Mouse (Mus musculus): ENCODE results near the gene Cdkl5. TPM values are rescaled to one million over a fixed set of nuclear protein-coding genes. Genes with fewer than 3 reads are reported as not detected.

The Cdkl5 gene
- polyA plus RNA-seq, 1 experiment = 0.53 TPM

- no peak for DNase-seq (ENCODE audit: low read depth in 1 of 2, low spot score in 2 of 2)
- WGBS = 84% methylated on average over 2 of the region's 2 CpGs
Observed at GRCm38 (mm10) chrX:160886301-160886700, 108.2 kb downstream of the Cdkl5 start.

DNA sequence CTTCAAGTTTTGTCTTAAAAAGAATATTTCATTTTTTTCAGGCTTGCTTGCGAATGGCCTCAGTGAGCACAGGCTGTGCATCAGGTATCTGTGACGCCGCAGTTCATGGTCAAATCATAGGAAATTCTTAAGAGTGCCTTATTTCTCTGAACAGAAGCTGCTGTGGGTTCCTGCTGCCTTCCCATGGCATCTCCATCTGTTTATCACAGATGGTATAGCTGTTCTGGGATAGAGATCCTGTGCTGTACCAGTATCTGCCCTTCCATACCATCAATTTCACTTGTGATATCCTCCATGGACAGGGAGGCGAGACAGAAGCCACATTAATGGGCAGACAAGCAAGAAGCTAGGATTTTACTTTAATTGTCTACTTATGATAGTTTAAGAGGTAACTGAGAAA lies 127.9 kb downstream of the Cdkl5 start:
- no peaks in the 10 kb centered on the region for H3K4me1 ChIP-seq (ENCODE audit: control insufficient read depth, insufficient read depth, insufficient read length)
- no peak overlapping the region for H3K4me3 ChIP-seq (ENCODE audit: extremely low read depth, insufficient read depth, insufficient read length)
- H3K36me3 ChIP-seq (ENCODE audit: control insufficient read depth, insufficient read depth, low read length) = no peaks in the 10 kb centered on the region
- no peaks in the 10 kb centered on the region for H3K27me3 ChIP-seq (ENCODE audit: control insufficient read depth, insufficient read depth, low read length)
- WGBS = 84% methylated on average over 4 of the region's 4 CpGs
- no peak for DNase-seq (ENCODE audit: low read depth in 1 of 2, low spot score in 2 of 2)
- TF ChIP-seq POLR2A (IDR thresholded peaks at IDR 0.05; ENCODE audit: low read depth, low read length) (no peak), CTCF (IDR thresholded peaks at IDR 0.05; ENCODE audit: extremely low read depth, insufficient read depth, insufficient read length, insufficient replicate concordance) (no peak)
- H3K27ac ChIP-seq (ENCODE audit: insufficient read depth, low read length) = no peak overlapping the region

More at GRCm38 (mm10) chrX:160886301-160886700, 108.2 kb downstream of the Cdkl5 start:
- H3K36me3 ChIP-seq (ENCODE audit: control insufficient read depth, insufficient read depth, low read length) = no peaks in the 10 kb centered on the region
- H3K27ac ChIP-seq (ENCODE audit: insufficient read depth, low read length) = no peak overlapping the region
- no peak overlapping the region for H3K4me3 ChIP-seq (ENCODE audit: extremely low read depth, insufficient read depth, insufficient read length)
- H3K4me1 ChIP-seq (ENCODE audit: control insufficient read depth, insufficient read depth, insufficient read length) = no peaks in the 10 kb centered on the region
- TF ChIP-seq CTCF (IDR thresholded peaks at IDR 0.05; ENCODE audit: extremely low read depth, insufficient read depth, insufficient read length, insufficient replicate concordance) = no peak
- no peak for TF ChIP-seq POLR2A (IDR thresholded peaks at IDR 0.05; ENCODE audit: low read depth, low read length)
- H3K27me3 ChIP-seq (ENCODE audit: control insufficient read depth, insufficient read depth, low read length) = no peaks in the 10 kb centered on the region

- WGBS = 92% methylated on average over 4 of the region's 4 CpGs
- no peaks in the 10 kb centered on the region for H3K36me3 ChIP-seq (ENCODE audit: control insufficient read depth, insufficient read depth, low read length)
- no peak for TF ChIP-seq POLR2A (IDR thresholded peaks at IDR 0.05; ENCODE audit: low read depth, low read length)
- TF ChIP-seq CTCF (IDR thresholded peaks at IDR 0.05; ENCODE audit: extremely low read depth, insufficient read depth, insufficient read length, insufficient replicate concordance) = no peak
- no peak for DNase-seq (ENCODE audit: low read depth in 1 of 2, low spot score in 2 of 2)
- H3K4me3 ChIP-seq (ENCODE audit: extremely low read depth, insufficient read depth, insufficient read length) = no peak overlapping the region
- no peak overlapping the region for H3K27ac ChIP-seq (ENCODE audit: insufficient read depth, low read length)
- no peaks in the 10 kb centered on the region for H3K4me1 ChIP-seq (ENCODE audit: control insufficient read depth, insufficient read depth, insufficient read length)
- H3K27me3 ChIP-seq (ENCODE audit: control insufficient read depth, insufficient read depth, low read length) = no peaks in the 10 kb centered on the region
Observed at GRCm38 (mm10) chrX:160865022-160865421, 129.5 kb downstream of the Cdkl5 start.

DNA sequence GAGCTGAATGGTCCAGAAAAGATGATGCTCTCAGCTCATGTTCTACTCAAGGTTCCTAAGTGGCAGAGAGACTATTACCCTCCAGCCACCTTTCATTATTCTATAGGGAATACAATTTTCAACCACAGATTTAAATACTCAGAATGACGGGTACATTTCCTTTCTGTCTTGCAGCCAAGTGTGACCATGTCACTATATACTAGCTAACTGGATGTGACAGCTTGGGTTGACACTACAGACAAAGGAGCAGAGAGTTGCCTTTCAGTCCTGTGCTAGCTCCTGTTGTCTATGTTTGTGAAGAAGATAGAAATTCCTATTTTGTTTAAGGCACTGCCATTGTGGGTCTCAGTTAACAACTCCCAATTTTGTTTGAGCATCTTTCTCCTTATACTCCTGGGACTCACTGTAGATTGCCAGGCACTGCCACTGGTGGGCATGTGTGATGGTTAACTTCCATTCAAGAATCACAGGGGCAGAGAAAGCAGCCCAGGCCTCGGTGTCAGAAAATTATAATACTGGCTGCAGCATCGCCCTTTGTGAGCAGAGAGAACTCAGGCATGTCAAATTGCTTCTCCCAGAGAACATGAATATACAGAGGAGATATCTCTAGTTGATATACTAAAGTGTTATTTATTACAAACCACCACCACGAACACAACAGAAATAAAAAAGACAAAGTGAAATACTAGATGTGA lies 130.7 kb downstream of the Cdkl5 start:
- DNase-seq (ENCODE audit: low read depth in 1 of 2, low spot score in 2 of 2) = no peak

GRCm38 (mm10) chrX:160808226-160808625 lies 186.3 kb downstream of the Cdkl5 start:
- TF ChIP-seq POLR2A (IDR thresholded peaks at IDR 0.05; ENCODE audit: low read depth, low read length) (no peak), CTCF (IDR thresholded peaks at IDR 0.05; ENCODE audit: extremely low read depth, insufficient read depth, insufficient read length, insufficient replicate concordance) (no peak)
- no peaks in the 10 kb centered on the region for H3K36me3 ChIP-seq (ENCODE audit: control insufficient read depth, insufficient read depth, low read length)
- no peaks in the 10 kb centered on the region for H3K27me3 ChIP-seq (ENCODE audit: control insufficient read depth, insufficient read depth, low read length)
- H3K27ac ChIP-seq (ENCODE audit: insufficient read depth, low read length) = no peak overlapping the region
- H3K4me3 ChIP-seq (ENCODE audit: extremely low read depth, insufficient read depth, insufficient read length) = no peak overlapping the region
- 87% methylated on average over 7 of the region's 7 CpGs for WGBS
- DNase-seq (ENCODE audit: low read depth in 1 of 2, low spot score in 2 of 2) = no peak
- no peaks in the 10 kb centered on the region for H3K4me1 ChIP-seq (ENCODE audit: control insufficient read depth, insufficient read depth, insufficient read length)

More for the DNA sequence above, 130.7 kb downstream of the Cdkl5 start:
- H3K4me3 ChIP-seq (ENCODE audit: extremely low read depth, insufficient read depth, insufficient read length) = no peak overlapping the region
- no peak overlapping the region for H3K27ac ChIP-seq (ENCODE audit: insufficient read depth, low read length)
- H3K36me3 ChIP-seq (ENCODE audit: control insufficient read depth, insufficient read depth, low read length) = no peaks in the 10 kb centered on the region
- WGBS = 62% methylated on average over 4 of the region's 4 CpGs
- no peaks in the 10 kb centered on the region for H3K4me1 ChIP-seq (ENCODE audit: control insufficient read depth, insufficient read depth, insufficient read length)
- TF ChIP-seq POLR2A (IDR thresholded peaks at IDR 0.05; ENCODE audit: low read depth, low read length) (no peak), CTCF (IDR thresholded peaks at IDR 0.05; ENCODE audit: extremely low read depth, insufficient read depth, insufficient read length, insufficient replicate concordance) (no peak)
- no peaks in the 10 kb centered on the region for H3K27me3 ChIP-seq (ENCODE audit: control insufficient read depth, insufficient read depth, low read length)

DNA sequence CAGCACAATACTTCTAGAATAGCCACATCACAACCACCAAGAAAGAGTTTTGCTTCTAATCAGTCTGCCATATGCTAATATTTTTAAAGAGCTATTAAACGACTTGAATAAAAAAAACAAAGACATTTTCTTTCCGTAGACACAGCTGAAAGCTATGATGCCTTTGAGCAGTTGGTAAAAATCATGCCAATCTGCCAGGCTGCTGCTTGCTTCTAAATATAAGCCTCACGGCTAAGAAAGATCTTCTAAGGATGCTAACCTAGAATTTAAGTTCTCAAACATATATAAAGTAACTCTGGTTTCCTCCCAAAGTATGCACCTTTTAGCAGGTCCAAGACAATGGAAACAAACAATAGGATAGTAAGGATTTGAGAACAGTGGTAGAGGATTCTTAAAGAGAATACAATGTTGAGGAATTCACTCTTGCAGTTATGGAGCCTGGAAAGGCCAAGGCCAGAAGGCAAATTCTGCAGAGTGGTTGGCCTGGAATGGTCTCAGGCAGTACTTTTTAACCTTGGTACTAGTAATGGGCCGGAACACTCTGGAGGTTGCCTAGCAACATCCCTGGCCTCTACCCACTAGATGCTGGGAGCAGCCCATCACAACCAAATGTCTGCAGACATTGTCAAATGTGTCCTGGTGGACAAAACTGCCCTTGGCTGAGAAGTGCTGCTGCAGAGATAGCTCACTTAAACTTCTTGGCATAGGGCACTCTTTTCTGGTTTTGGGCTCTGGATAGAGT lies 189.9 kb downstream of the Cdkl5 start:
- 82% methylated on average over 4 of the region's 4 CpGs for WGBS
- no peaks in the 10 kb centered on the region for H3K27me3 ChIP-seq (ENCODE audit: control insufficient read depth, insufficient read depth, low read length)
- H3K4me3 ChIP-seq (ENCODE audit: extremely low read depth, insufficient read depth, insufficient read length) = no peak overlapping the region
- no peak for DNase-seq (ENCODE audit: low read depth in 1 of 2, low spot score in 2 of 2)
- H3K36me3 ChIP-seq (ENCODE audit: control insufficient read depth, insufficient read depth, low read length) = no peaks in the 10 kb centered on the region
- no peaks in the 10 kb centered on the region for H3K4me1 ChIP-seq (ENCODE audit: control insufficient read depth, insufficient read depth, insufficient read length)
- no peak for TF ChIP-seq POLR2A (IDR thresholded peaks at IDR 0.05; ENCODE audit: low read depth, low read length)
- no peak for TF ChIP-seq CTCF (IDR thresholded peaks at IDR 0.05; ENCODE audit: extremely low read depth, insufficient read depth, insufficient read length, insufficient replicate concordance)
- H3K27ac ChIP-seq (ENCODE audit: insufficient read depth, low read length) = no peak overlapping the region

DNA sequence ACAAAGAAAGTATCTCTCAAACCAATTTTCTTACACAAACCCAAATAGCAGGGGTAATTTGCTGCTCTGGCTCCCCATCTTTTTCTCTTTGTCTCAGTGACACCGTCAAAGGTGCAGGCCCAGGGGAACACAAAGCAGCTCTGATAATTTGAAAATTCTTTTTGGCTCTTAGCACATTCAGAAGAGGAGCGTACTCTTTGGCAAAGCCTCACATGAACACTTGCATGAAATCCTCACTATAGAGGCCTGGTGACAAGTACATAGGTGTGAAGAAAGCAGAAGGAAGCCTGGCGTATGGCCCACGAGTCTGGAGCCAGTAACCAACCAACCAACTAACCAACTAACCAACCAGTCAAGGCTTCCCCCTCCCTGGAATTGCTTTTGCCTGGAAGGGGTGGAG lies 199.6 kb downstream of the Cdkl5 start:
- no peak for TF ChIP-seq CTCF (IDR thresholded peaks at IDR 0.05; ENCODE audit: extremely low read depth, insufficient read depth, insufficient read length, insufficient replicate concordance)
- DNase-seq (ENCODE audit: low read depth in 1 of 2, low spot score in 2 of 2) = no peak
- no peaks in the 10 kb centered on the region for H3K27me3 ChIP-seq (ENCODE audit: control insufficient read depth, insufficient read depth, low read length)
- no peak overlapping the region for H3K4me3 ChIP-seq (ENCODE audit: extremely low read depth, insufficient read depth, insufficient read length)
- no peak overlapping the region for H3K27ac ChIP-seq (ENCODE audit: insufficient read depth, low read length)
- 91% methylated on average over 4 of the region's 4 CpGs for WGBS
- H3K4me1 ChIP-seq (ENCODE audit: control insufficient read depth, insufficient read depth, insufficient read length) = no peaks in the 10 kb centered on the region
- no peaks in the 10 kb centered on the region for H3K36me3 ChIP-seq (ENCODE audit: control insufficient read depth, insufficient read depth, low read length)
